In genomic region chr7:140954733-140955071, GRCm38 (mm10) we compare ENCODE assay signal across 8 mouse cellular contexts. TPM values are rescaled to one million over a fixed set of nuclear protein-coding genes. Genes with fewer than 3 reads are reported as not detected.
DNase-seq lines count a peak whose midpoint lies in the region; ATAC-seq and TF ChIP-seq lines count a peak whose summit lies in the region.

No protein-coding gene starts in this region.

- WGBS in neural tube, embryonic 11.5 days, result 12% methylated on average over 9 of the region's 9 CpGs
- 5% methylated on average over 9 of the region's 9 CpGs for WGBS in heart, embryonic 14.5 days
- whole genome bisulfite sequencing in liver, embryonic 11.5 days, result 3% methylated on average over 9 of the region's 9 CpGs
- 2% methylated on average over 9 of the region's 9 CpGs for WGBS in stomach, postnatal 0 days

- peak overlapping the region; percentile 58 for H3K4me2 ChIP-seq in neural tube, embryonic 11.5 days (ENCODE audit: low read depth)
- H3K4me2 ChIP-seq in heart, embryonic 14.5 days (ENCODE audit: low read length), result peak overlapping the region; percentile 82
- H3K4me2 ChIP-seq in liver, embryonic 11.5 days, result peak overlapping the region; percentile 70
- peak overlapping the region; percentile 61 for H3K4me2 ChIP-seq in stomach, postnatal 0 days (replicated peaks; ENCODE audit: low read depth)

- peaks cover 11% of the 10 kb centered on the region; the same call in 1 of the 2 replicates for H3K4me1 ChIP-seq in neural tube, embryonic 11.5 days (ENCODE audit: control insufficient read depth, insufficient read depth, low read length)
- H3K4me1 ChIP-seq in heart, embryonic 14.5 days (ENCODE audit: control insufficient read depth in 2 of 2, insufficient read depth in 2 of 2, low read length in 2 of 2), result peaks cover 19 to 24% of the 10 kb centered on the region in 2 experiments
- peaks cover 12% of the 10 kb centered on the region for H3K4me1 ChIP-seq in liver, embryonic 11.5 days (replicated peaks; ENCODE audit: control insufficient read depth, insufficient read depth, low read length)
- H3K4me1 ChIP-seq in stomach, postnatal 0 days (replicated peaks; ENCODE audit: control insufficient read depth, insufficient read depth), result peaks cover 4% of the 10 kb centered on the region; the same call in 1 of the 2 replicates

- no peaks in the 10 kb centered on the region for H3K9me3 ChIP-seq in neural tube, embryonic 11.5 days (ENCODE audit: control insufficient read depth, low read length)
- H3K9me3 ChIP-seq in heart, embryonic 14.5 days (ENCODE audit: control insufficient read depth, low read length), result no peaks in the 10 kb centered on the region
- no peaks in the 10 kb centered on the region for H3K9me3 ChIP-seq in liver, embryonic 11.5 days (ENCODE audit: control insufficient read depth, low read length)
- no peaks in the 10 kb centered on the region for H3K9me3 ChIP-seq in stomach, postnatal 0 days (ENCODE audit: control insufficient read depth, low read length)

- no peak for TF ChIP-seq CTCF in stomach, postnatal 0 days (IDR thresholded peaks at IDR 0.05; ENCODE audit: low read depth)

- no peak overlapping the region for H3K27ac ChIP-seq in neural tube, embryonic 11.5 days (ENCODE audit: low read depth, low read length)
- peak overlapping the region in 1 of 2 experiments; percentile 89; a peak in 2 of 4 replicates for H3K27ac ChIP-seq in heart, embryonic 14.5 days (replicated peaks in 1 of 2; ENCODE audit: control insufficient read depth in 1 of 2, insufficient read depth in 1 of 2, low read depth in 2 of 2, low read length in 2 of 2)
- no peak overlapping the region for H3K27ac ChIP-seq in liver, embryonic 11.5 days (ENCODE audit: low read depth, low read length)
- H3K27ac ChIP-seq in stomach, postnatal 0 days (replicated peaks), result peak overlapping the region; percentile 93

- intact Hi-C loops in left cerebral cortex, postnatal 36 days (cut with DNase I), result no loop called here

- H3K27me3 ChIP-seq in neural tube, embryonic 11.5 days (ENCODE audit: control insufficient read depth, insufficient read depth, low read length), result no peaks in the 10 kb centered on the region
- no peaks in the 10 kb centered on the region for H3K27me3 ChIP-seq in heart, embryonic 14.5 days (ENCODE audit: control insufficient read depth, insufficient read depth, low read length)
- H3K27me3 ChIP-seq in liver, embryonic 11.5 days (replicated peaks; ENCODE audit: control insufficient read depth, insufficient read depth, low read length), result no peaks in the 10 kb centered on the region
- H3K27me3 ChIP-seq in stomach, postnatal 0 days (ENCODE audit: control insufficient read depth, insufficient read depth, low read length), result no peaks in the 10 kb centered on the region

- no peak for TF ChIP-seq EP300 in stomach, postnatal 0 days (optimal IDR thresholded peaks at IDR 0.05)

- H3K4me3 ChIP-seq in neural tube, embryonic 11.5 days (ENCODE audit: low read depth, low read length), result peak overlapping the region; percentile 38
- peak overlapping the region; percentile 57 to 63 for H3K4me3 ChIP-seq in heart, embryonic 14.5 days (ENCODE audit: control insufficient read depth in 1 of 2, insufficient read depth in 1 of 2, low read depth in 1 of 2, low read length in 2 of 2)
- H3K4me3 ChIP-seq in liver, embryonic 11.5 days (ENCODE audit: low read depth, low read length), result peak overlapping the region; percentile 58
- H3K4me3 ChIP-seq in stomach, postnatal 0 days (ENCODE audit: low read depth, low read length), result peak overlapping the region; percentile 54

- DNase-seq in neural tube, embryonic 11.5 days (ENCODE audit: low spot score), result no peak
- DNase-seq in neural tube, embryonic 10.5 days (ENCODE audit: extremely low spot score, low spot score), result no peak
- peak; percentile 39 for DNase-seq in liver, embryonic 11.5 days (ENCODE audit: low spot score)
- peak; percentile 67 for DNase-seq in stomach, postnatal 0 days (ENCODE audit: low spot score)
- no peak for DNase-seq in right cerebral cortex, postnatal 25 days
- no peak for DNase-seq in left cerebral cortex, postnatal 36 days (ENCODE audit: low spot score in 2 of 2)
- no peak for DNase-seq in right cerebral cortex, postnatal 14 days

- H3K36me3 ChIP-seq in neural tube, embryonic 11.5 days (ENCODE audit: control insufficient read depth, insufficient read depth, low read length), result no peaks in the 10 kb centered on the region
- H3K36me3 ChIP-seq in heart, embryonic 14.5 days (ENCODE audit: control insufficient read depth, insufficient read depth, low read length), result peaks cover 10% of the 10 kb centered on the region; the same call in 1 of the 2 replicates
- no peaks in the 10 kb centered on the region; the same call in 1 of the 2 replicates for H3K36me3 ChIP-seq in liver, embryonic 11.5 days (ENCODE audit: control insufficient read depth, insufficient read depth, low read length)
- peaks cover 4% of the 10 kb centered on the region; the same call in 1 of the 2 replicates for H3K36me3 ChIP-seq in stomach, postnatal 0 days (ENCODE audit: control insufficient read depth, insufficient read depth, low read length)

- ATAC-seq in neural tube, embryonic 11.5 days (ENCODE audit: insufficient read depth, low FRiP score, low TSS enrichment), result no peak
- no peak for ATAC-seq in heart, embryonic 14.5 days (ENCODE audit: insufficient number of reproducible peaks, insufficient read depth, low FRiP score, low read depth)
- no peak for ATAC-seq in liver, embryonic 11.5 days (replicated peaks; ENCODE audit: low FRiP score)
- no peak for ATAC-seq in stomach, postnatal 0 days (ENCODE audit: low FRiP score, low TSS enrichment)

- no peak overlapping the region; the same call in 1 of the 2 replicates for H3K9ac ChIP-seq in neural tube, embryonic 11.5 days (ENCODE audit: low read length)
- peak overlapping the region; percentile 80 for H3K9ac ChIP-seq in heart, embryonic 14.5 days (ENCODE audit: low read length)
- no peak overlapping the region for H3K9ac ChIP-seq in liver, embryonic 11.5 days (ENCODE audit: low read depth, low read length)
- H3K9ac ChIP-seq in stomach, postnatal 0 days (ENCODE audit: low read length), result peak overlapping the region; percentile 63

RNA-seq across cellular contexts. Expression of gene Gm45717, which starts 1.0 kb away (rescaled TPM):
- 0.69 TPM in 1 of 2 replicates, not detected in the other for polyA plus RNA-seq in neural tube, embryonic 11.5 days (2014; fragmentation: Nextera tagmentation; extraction: Ambion mirVana)
- not detected in 2 replicates for polyA plus RNA-seq in heart, embryonic 14.5 days (2014; fragmentation: Nextera tagmentation; extraction: Ambion mirVana)
- polyA plus RNA-seq in liver, embryonic 11.5 days (2014; fragmentation: Nextera tagmentation; extraction: Ambion mirVana), result not detected in 2 replicates
- polyA plus RNA-seq in stomach, postnatal 0 days (2015; fragmentation: Nextera tagmentation; extraction: Ambion mirVana), result 0.32 and 0.71 TPM in 2 replicates
- not detected for total RNA-seq in left cerebral cortex, postnatal 36 days (2021)

RNA-seq across cellular contexts. Expression of gene Ifitm2, which starts 1.1 kb away (rescaled TPM):
- polyA plus RNA-seq in neural tube, embryonic 11.5 days (2014; fragmentation: Nextera tagmentation; extraction: Ambion mirVana), result 383 and 395 TPM in 2 replicates
- polyA plus RNA-seq in heart, embryonic 14.5 days (2014; fragmentation: Nextera tagmentation; extraction: Ambion mirVana), result 615 and 692 TPM in 2 replicates
- polyA plus RNA-seq in liver, embryonic 11.5 days (2014; fragmentation: Nextera tagmentation; extraction: Ambion mirVana), result 478 and 500 TPM in 2 replicates
- 932 and 1,048 TPM in 2 replicates for polyA plus RNA-seq in stomach, postnatal 0 days (2015; fragmentation: Nextera tagmentation; extraction: Ambion mirVana)
- total RNA-seq in left cerebral cortex, postnatal 36 days (2021), result 10 to 100 TPM; 12.3 to 14.0 TPM

RNA-seq across cellular contexts. Expression of gene Ifitm5, which starts 4.6 kb away (rescaled TPM):
- polyA plus RNA-seq in neural tube, embryonic 11.5 days (2014; fragmentation: Nextera tagmentation; extraction: Ambion mirVana), result 1.2 and 1.4 TPM in 2 replicates
- 0.65 and 0.82 TPM in 2 replicates for polyA plus RNA-seq in heart, embryonic 14.5 days (2014; fragmentation: Nextera tagmentation; extraction: Ambion mirVana)
- 0.58 and 0.60 TPM in 2 replicates for polyA plus RNA-seq in liver, embryonic 11.5 days (2014; fragmentation: Nextera tagmentation; extraction: Ambion mirVana)
- 0.58 and 0.82 TPM in 2 replicates for polyA plus RNA-seq in stomach, postnatal 0 days (2015; fragmentation: Nextera tagmentation; extraction: Ambion mirVana)
- not detected for total RNA-seq in left cerebral cortex, postnatal 36 days (2021)

RNA-seq across cellular contexts. Expression of gene Ifitm1, which starts 12.3 kb away (rescaled TPM):
- 8.3 and 12.5 TPM in 2 replicates for polyA plus RNA-seq in neural tube, embryonic 11.5 days (2014; fragmentation: Nextera tagmentation; extraction: Ambion mirVana)
- polyA plus RNA-seq in heart, embryonic 14.5 days (2014; fragmentation: Nextera tagmentation; extraction: Ambion mirVana), result 7.4 and 8.3 TPM in 2 replicates
- polyA plus RNA-seq in liver, embryonic 11.5 days (2014; fragmentation: Nextera tagmentation; extraction: Ambion mirVana), result 32.7 and 33.5 TPM in 2 replicates
- polyA plus RNA-seq in stomach, postnatal 0 days (2015; fragmentation: Nextera tagmentation; extraction: Ambion mirVana), result 162 and 173 TPM in 2 replicates
- 1 to 10 TPM; 3.6 to 4.2 TPM for total RNA-seq in left cerebral cortex, postnatal 36 days (2021)

RNA-seq across cellular contexts. Expression of gene Pgghg, which starts 13.5 kb away (rescaled TPM):
- polyA plus RNA-seq in neural tube, embryonic 11.5 days (2014; fragmentation: Nextera tagmentation; extraction: Ambion mirVana), result 13.3 and 15.8 TPM in 2 replicates
- 11.4 and 13.0 TPM in 2 replicates for polyA plus RNA-seq in heart, embryonic 14.5 days (2014; fragmentation: Nextera tagmentation; extraction: Ambion mirVana)
- 13.1 and 13.2 TPM in 2 replicates for polyA plus RNA-seq in liver, embryonic 11.5 days (2014; fragmentation: Nextera tagmentation; extraction: Ambion mirVana)
- polyA plus RNA-seq in stomach, postnatal 0 days (2015; fragmentation: Nextera tagmentation; extraction: Ambion mirVana), result 10.1 and 12.3 TPM in 2 replicates
- total RNA-seq in left cerebral cortex, postnatal 36 days (2021), result 1 to 10 TPM; 3.3 to 5.8 TPM

Comparison
In these comparisons a context has a peak if more than half of its experiments do, and no peak if none do; other contexts are left out.
1. DNase-seq: peak in liver, embryonic 11.5 days (single experiment) and stomach, postnatal 0 days (single experiment); none in neural tube, embryonic 11.5 days (single experiment), neural tube, embryonic 10.5 days (single experiment), right cerebral cortex, postnatal 25 days (single experiment), left cerebral cortex, postnatal 36 days (0 of 2) and right cerebral cortex, postnatal 14 days (single experiment).
2. H3K9ac ChIP-seq: peak in heart, embryonic 14.5 days (single experiment) and stomach, postnatal 0 days (single experiment); none in neural tube, embryonic 11.5 days (single experiment) and liver, embryonic 11.5 days (single experiment).
3. Peak in every context shown above with its lines, with median percentiles within 50 percentile points of each other: H3K4me2 ChIP-seq and H3K4me3 ChIP-seq.